Mouse (Mus musculus) heart, adult 2 months (tissue): ENCODE data around the gene Lrp10. TPM values are rescaled to one million over a fixed set of nuclear protein-coding genes. Genes with fewer than 3 reads are reported as not detected.
A peak's percentile ranks its signal among the peaks of the same experiment; 100 is the strongest.

Experiments used
- DNase-seq, 2 experiments: peaks; one replicate each; pipeline ENCODE4 v3.0.0; 2021
- H3K27ac ChIP-seq: fragments of 200-600 bp; 2 replicates; pipeline ENCODE4 v1.8.1; 2022
- H3K27me3 ChIP-seq: fragments of 200-500 bp; 2 replicates; pipeline ENCODE4 v1.6.1; 2012; ENCODE audit warnings: mild to moderate bottlenecking, low read length, inconsistent platforms, mixed read lengths; ENCODE audit not compliant: control insufficient read depth, insufficient read depth
- H3K36me3 ChIP-seq: fragments of 200-500 bp; 2 replicates; pipeline ENCODE4 v1.6.1; 2012; ENCODE audit warnings: low read length, inconsistent platforms; ENCODE audit not compliant: control insufficient read depth, insufficient read depth
- H3K4me1 ChIP-seq: fragments of 200-500 bp; 2 replicates; pipeline ENCODE4 v1.6.1; 2011; ENCODE audit warnings: low read length; ENCODE audit not compliant: control insufficient read depth, insufficient read depth
- H3K4me3 ChIP-seq: fragments of 200-600 bp; 2 replicates; pipeline ENCODE4 v1.8.1; 2022
- H3K79me2 ChIP-seq: fragments of 200-500 bp; replicated peaks from 2 replicates; pipeline ENCODE4 v1.6.1; 2012; ENCODE audit warnings: mild to moderate bottlenecking, inconsistent platforms, low read length, moderate library complexity, mixed read lengths; ENCODE audit not compliant: control insufficient read depth, insufficient read depth
- H3K9ac ChIP-seq: fragments of 200-500 bp; 2 replicates; pipeline ENCODE4 v1.6.1; 2012; ENCODE audit warnings: low read depth, mild to moderate bottlenecking, control low read depth, inconsistent platforms, low read length, mixed read lengths
- CTCF ChIP-seq: fragments of 200-600 bp; IDR thresholded peaks from 2 replicates; pipeline ENCODE4 v1.8.1; 2022; ENCODE audit warnings: antibody characterized with exemption, mild to moderate bottlenecking, moderate library complexity
- EP300 ChIP-seq: fragments of 200-500 bp; IDR thresholded peaks from 2 replicates; pipeline ENCODE4 v1.6.1; 2011; ENCODE audit warnings: low read depth, low read length, control low read depth; ENCODE audit not compliant: insufficient read depth
- POLR2A ChIP-seq: fragments of 200-500 bp; IDR thresholded peaks from 2 replicates; pipeline ENCODE4 v1.6.1; 2011; ENCODE audit warnings: mild to moderate bottlenecking, low read depth, low read length, control low read depth; ENCODE audit not compliant: insufficient read depth
- WGBS: fragments of 180-500 bp; shearing (Covaris S2); methylation state at CpG from one replicate; pipeline ENCODE4 v1.1.7; 2018; 5-methylcytosine and 5-hydroxymethylcytosine counted together
- intact Hi-C: fragments of 180-260 bp; cut with DNase I; formaldehyde crosslinking; loops from one replicate; pipeline ENCODE4 v1.15.1; 2025
- polyA plus RNA-seq: library from polyadenylated mRNA; depleted of rRNA; stranded (reverse); fragments of >200 nt; gene quantifications from 2 replicates; pipeline ENCODE4 v1.2.3, GENCODE M21; 2012
- total RNA-seq, 2 experiments: library from RNA; stranded (reverse); gene quantifications; 2 replicates each; pipeline ENCODE4 v1.2.3; 2021

Lrp10 gene
- total and polyA plus RNA-seq, 3 experiments = 47.6 to 72.4 (median 60.6) TPM

DNA sequence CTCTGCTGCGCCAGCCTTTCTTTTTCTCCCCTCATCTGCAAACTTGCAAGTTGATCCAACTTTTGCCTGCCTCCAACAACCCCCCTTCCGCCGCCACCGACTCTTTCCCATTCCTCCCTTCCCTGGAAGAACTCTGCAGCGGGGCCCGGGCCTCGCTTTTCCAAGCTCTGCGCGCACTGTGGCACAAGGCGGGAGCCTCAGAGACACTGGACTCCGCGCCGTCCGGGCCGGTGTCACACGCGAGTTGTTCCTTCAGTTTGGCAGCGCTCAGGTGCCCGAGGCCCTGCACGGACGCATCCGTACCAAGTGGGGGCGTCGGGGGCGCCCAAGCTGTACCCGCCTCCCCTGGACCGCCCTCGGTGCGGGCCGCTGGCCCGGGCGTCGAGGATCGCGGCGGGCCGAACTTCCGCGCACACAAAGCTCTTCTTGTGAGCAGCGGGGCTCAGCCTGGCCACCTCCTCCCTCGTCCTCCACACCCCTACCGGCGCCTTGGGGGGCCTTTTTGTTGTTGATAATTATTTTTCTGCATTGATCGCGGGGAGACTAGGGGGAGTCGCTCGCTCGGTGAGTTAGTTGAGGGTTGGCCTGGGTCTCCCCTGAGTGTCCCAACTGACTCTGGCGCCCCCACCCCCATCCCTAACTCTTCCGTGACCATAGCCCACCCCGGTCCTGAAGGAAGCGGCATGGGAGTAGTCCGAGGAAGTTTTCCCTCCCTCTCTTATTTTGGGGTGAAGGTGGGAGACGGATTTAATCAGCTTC lies 31.7 kb upstream of the Lrp10 start:
- DNase-seq = peak; percentile 49 to 67
- 6% methylated on average over 54 of the region's 54 CpGs for WGBS
- TF ChIP-seq EP300 = no peak
- peak; percentile 35 for TF ChIP-seq CTCF
- no peak for TF ChIP-seq POLR2A
- peak overlapping the region; percentile 87 for H3K9ac ChIP-seq
- H3K79me2 ChIP-seq = no peaks in the 10 kb centered on the region
- intact Hi-C loops = no loop called here
- peak overlapping the region; percentile 81 for H3K27ac ChIP-seq
- H3K4me1 ChIP-seq = peaks cover 9% of the 10 kb centered on the region
- H3K36me3 ChIP-seq = no peaks in the 10 kb centered on the region
- H3K4me3 ChIP-seq = peak overlapping the region; percentile 71
- H3K27me3 ChIP-seq = peaks cover 1% of the 10 kb centered on the region; the same call in 1 of the 2 replicates

DNA sequence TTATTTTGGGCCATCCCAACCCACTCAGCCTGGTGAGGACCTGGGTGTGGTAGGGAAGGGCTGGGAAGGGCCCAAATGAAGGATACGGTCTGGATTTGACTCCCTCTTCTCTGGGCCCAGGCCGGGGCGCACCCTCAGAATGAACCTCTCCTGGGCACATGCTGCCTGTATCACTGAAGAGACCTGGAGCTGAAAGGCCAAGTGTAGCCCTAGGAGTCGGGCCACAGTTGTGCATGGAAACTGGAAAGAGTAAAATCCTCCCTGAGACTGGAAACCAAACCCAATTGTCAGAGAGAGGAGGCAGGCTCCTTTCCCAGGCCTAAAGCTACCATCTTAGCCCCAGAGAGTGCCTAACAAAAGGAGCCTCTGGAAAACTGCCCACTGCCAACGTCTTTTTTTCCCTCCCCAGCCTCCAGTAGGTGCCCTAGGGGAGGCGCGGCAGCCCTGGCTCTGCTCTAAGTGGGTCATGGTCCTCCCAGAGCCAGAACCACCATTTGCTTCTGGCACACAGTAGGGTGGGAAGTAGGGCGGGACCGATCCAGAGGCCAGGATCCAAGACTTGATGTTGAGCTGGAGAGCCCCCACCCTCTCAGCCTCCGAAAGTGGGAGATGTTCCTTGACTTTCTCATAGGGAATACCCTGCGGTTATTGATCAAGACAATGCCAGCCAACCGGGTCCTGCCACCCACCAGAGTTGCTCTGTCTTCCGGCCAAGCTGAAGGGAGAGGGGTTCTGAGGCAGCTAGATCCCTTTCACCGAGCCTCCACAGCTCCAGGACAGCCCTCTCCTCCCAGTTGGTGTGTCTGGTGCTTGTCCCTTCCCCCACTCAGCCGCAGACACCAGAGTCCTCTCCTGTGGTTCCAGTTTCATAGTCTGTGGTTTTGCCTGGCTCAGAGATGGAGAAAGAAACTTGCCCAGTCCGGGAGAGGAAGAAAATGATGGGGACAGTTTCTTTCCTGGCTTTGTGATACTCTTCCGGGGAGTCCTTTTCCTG lies 30.8 kb upstream of the Lrp10 start:
- H3K9ac ChIP-seq = peak overlapping the region; percentile 87

DNA sequence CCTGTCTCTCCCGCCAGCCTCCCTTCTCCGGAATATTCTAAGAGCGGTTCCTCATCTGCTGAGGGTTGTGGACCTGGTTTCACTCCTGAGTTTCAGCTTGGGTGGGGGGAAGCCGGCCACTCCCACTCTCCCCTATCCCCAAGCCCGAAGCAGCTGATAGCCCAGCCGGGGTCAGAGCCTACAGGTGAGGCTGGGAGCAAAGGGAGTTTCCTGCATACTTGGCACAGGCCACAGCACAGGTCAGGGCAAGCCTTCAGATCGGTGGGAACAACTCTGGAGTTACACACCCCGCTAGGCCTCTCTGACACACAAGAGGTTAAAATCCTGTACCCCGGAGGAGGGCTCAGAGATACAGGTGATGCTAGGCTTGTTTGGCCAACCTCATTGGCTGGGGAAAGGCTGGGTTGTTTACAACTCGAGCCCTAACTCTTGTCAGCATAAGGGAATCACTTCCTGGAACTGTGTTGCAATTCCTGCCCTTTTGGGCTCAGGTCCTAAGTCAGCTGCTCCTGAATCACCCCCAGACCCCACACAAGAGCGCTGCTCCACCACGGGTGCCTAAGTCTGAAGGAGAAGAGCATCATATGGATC lies 29.9 kb upstream of the Lrp10 start:
- H3K9ac ChIP-seq = no peak overlapping the region
- DNase-seq = peak; percentile 33 to 46
- no peaks in the 10 kb centered on the region for H3K79me2 ChIP-seq
- intact Hi-C loops = no loop called here
- H3K4me1 ChIP-seq = peaks cover 9% of the 10 kb centered on the region
- 40% methylated on average over 12 of the region's 12 CpGs for WGBS
- H3K27ac ChIP-seq = peak overlapping the region; percentile 81
- peak overlapping the region; percentile 71 for H3K4me3 ChIP-seq
- H3K36me3 ChIP-seq = no peaks in the 10 kb centered on the region
- no peak for TF ChIP-seq CTCF
- TF ChIP-seq POLR2A = no peak
- TF ChIP-seq EP300 = no peak
- H3K27me3 ChIP-seq = peaks cover 1% of the 10 kb centered on the region; the same call in 1 of the 2 replicates

More for the DNA sequence above, 30.8 kb upstream of the Lrp10 start:
- DNase-seq = peak; percentile 47 to 55
- H3K36me3 ChIP-seq = no peaks in the 10 kb centered on the region
- H3K4me3 ChIP-seq = peak overlapping the region; percentile 71
- peak overlapping the region; percentile 81 for H3K27ac ChIP-seq
- peaks cover 9% of the 10 kb centered on the region for H3K4me1 ChIP-seq
- peaks cover 1% of the 10 kb centered on the region; the same call in 1 of the 2 replicates for H3K27me3 ChIP-seq
- WGBS = 32% methylated on average over 17 of the region's 17 CpGs
- intact Hi-C loops = no loop called here
- no peaks in the 10 kb centered on the region for H3K79me2 ChIP-seq
- TF ChIP-seq EP300 = no peak
- no peak for TF ChIP-seq CTCF
- TF ChIP-seq POLR2A = no peak

DNA sequence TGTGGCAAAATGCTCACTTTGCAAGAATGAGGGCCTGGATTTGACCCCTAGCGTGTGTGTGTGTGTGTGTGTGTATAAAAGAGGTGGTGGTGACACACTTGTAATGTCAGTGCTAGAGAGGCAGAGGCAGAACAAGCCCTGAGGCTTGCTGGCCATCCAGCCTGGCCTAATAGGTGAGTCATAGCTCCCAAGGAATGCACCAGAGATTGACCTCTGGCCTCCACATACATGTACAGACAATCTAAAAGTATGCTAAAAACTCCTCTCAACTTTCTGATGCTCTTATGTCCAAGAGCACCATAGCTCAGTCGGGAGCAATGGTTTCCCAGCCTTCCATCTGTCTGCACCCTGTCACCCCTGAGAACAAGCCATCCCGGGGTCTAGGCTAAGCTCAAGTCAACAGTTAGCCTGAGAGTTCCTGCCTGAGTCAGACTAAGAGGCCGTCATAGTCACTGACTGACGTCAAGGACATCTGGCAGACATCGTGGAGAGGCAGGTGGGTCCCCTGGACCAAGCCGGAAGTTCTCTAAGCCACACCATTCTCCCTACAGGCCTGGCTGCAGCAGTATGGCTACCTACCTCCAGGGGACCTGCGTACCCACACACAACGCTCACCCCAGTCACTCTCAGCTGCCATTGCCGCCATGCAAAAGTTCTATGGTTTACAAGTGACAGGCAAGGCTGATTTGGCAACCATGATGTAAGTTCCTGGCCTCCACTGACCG lies 28.6 kb upstream of the Lrp10 start:
- no peak overlapping the region for H3K27ac ChIP-seq
- H3K79me2 ChIP-seq = no peaks in the 10 kb centered on the region
- DNase-seq = no peak
- H3K36me3 ChIP-seq = no peaks in the 10 kb centered on the region
- TF ChIP-seq EP300 (no peak), POLR2A (no peak), CTCF (no peak)
- peaks cover 1% of the 10 kb centered on the region; the same call in 1 of the 2 replicates for H3K27me3 ChIP-seq
- H3K9ac ChIP-seq = no peak overlapping the region
- peaks cover 7% of the 10 kb centered on the region for H3K4me1 ChIP-seq
- intact Hi-C loops = no loop called here
- 63% methylated on average over 11 of the region's 11 CpGs for WGBS
- H3K4me3 ChIP-seq = no peak overlapping the region

DNA sequence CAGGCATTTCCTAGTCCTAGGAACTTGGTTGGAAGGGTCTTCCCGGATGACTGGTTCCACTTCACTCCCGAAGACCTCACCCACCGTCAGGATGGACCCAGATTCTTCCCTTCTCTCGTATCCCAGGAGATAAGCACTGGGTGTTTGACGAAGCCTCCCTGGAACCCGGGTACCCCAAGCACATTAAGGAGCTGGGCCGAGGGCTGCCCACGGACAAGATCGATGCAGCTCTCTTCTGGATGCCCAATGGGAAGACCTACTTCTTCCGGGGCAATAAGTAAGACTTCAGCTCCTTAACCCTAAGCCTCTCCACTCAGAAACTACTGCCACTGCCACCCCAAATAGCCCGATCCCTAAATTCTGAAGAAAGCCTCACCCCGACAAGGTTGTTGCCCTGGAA lies 24.8 kb upstream of the Lrp10 start:
- Histone ChIP-seq H3K27ac (no peak overlapping the region), H3K4me1 (0 out of 2 replicates have a peak, but pooled peaks cover 1% of the 10 kb centered on the region), H3K27me3 (no peaks in the 10 kb centered on the region), H3K9ac (no peak overlapping the region), H3K36me3 (no peaks in the 10 kb centered on the region), H3K4me3 (no peak overlapping the region), H3K79me2 (no peaks in the 10 kb centered on the region)
- no peak for TF ChIP-seq CTCF
- no peak for TF ChIP-seq EP300
- TF ChIP-seq POLR2A = no peak
- no peak for DNase-seq
- WGBS = 88% methylated on average over 12 of the region's 12 CpGs
- intact Hi-C loops = no loop called here
